Mouse (Mus musculus) cerebellum, adult 2 months (tissue): ENCODE data around the gene Iqgap2.

Experiments used
- CTCF ChIP-seq: fragments of 200-500 bp; IDR thresholded peaks from 2 replicates; pipeline ENCODE4 v1.5.1; 2011; ENCODE audit warnings: low read depth, mild to moderate bottlenecking, control low read depth, low read length, moderate library complexity, borderline replicate concordance; ENCODE audit not compliant: insufficient read depth
- POLR2A ChIP-seq: fragments of 200-500 bp; IDR thresholded peaks from 2 replicates; pipeline ENCODE4 v1.6.1; 2011; ENCODE audit warnings: low read length, control low read depth, borderline replicate concordance; ENCODE audit not compliant: insufficient read depth

GRCm38 (mm10) chr13:95634451-95634850 lies 257.3 kb downstream of the Iqgap2 start:
- TF ChIP-seq CTCF (no peak), POLR2A (no peak)
